Comparison of ENCODE assay signal across 8 mouse cellular contexts in the genomic region with DNA sequence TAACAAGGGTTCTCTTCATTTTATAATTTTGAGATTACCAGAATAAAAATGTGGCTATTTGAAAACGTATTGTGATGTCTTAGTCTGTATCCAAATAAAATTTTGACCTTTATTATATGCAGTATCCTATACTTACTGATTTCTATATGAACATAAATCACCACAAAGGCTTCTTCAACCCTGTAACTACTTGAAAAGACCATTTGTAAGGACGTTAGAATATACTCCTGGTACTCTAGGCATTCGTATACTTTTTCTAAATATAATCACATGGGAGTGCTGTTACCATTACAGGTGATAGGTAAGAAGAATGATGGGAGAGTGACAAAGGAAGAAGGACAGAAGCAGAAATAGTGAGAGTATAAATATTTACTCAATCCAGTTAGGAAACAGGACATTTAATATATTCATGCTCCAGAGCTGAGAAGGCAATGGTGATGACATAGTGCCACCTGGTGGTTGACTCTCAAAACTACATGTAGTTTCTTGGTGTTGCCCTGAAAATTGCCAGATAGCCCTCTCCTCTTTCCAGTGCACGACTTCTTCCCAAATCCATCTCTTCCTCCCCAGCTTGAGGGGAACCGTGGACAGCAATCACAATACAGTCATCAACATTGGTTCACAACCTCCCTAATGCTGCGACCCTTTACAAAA. TPM values are rescaled to one million over a fixed set of nuclear protein-coding genes. Genes with fewer than 3 reads are reported as not detected.
DNase-seq lines count a peak whose midpoint lies in the region; ATAC-seq lines count a peak whose summit lies in the region.

No protein-coding gene starts in this region.

- H3K27ac ChIP-seq in midbrain, embryonic 16.5 days (ENCODE audit: low read length) = no peak overlapping the region

- no peaks in the 10 kb centered on the region for H3K27me3 ChIP-seq in midbrain, embryonic 16.5 days (ENCODE audit: control insufficient read depth, insufficient read depth, low read depth, low read length)

- no peaks in the 10 kb centered on the region for H3K4me1 ChIP-seq in midbrain, embryonic 16.5 days (ENCODE audit: control insufficient read depth, insufficient read depth, low read length)

- H3K4me3 ChIP-seq in midbrain, embryonic 16.5 days (ENCODE audit: low read depth, low read length) = no peak overlapping the region

- 40% methylated on average over 6 of the region's 6 CpGs for WGBS in midbrain, embryonic 16.5 days

- H3K9ac ChIP-seq in midbrain, embryonic 16.5 days (ENCODE audit: low read depth, low read length) = no peak overlapping the region

- DNase-seq in CD4-positive helper T cell, adult 2 months (ENCODE audit: low read depth, low spot score) = peak; percentile 45
- DNase-seq in ZHBTc4 (ENCODE audit: low read depth, low spot score) = peak; percentile 66
- peak; percentile 52 to 68 for DNase-seq in cerebellum, postnatal 25 days
- DNase-seq in gastrocnemius, postnatal 10 days = peak; percentile 46
- peak; percentile 47 for DNase-seq in kidney, adult 18-20 months
- peak; percentile 32 to 54 for DNase-seq in left cerebral cortex, postnatal 36 days (ENCODE audit: low spot score in 2 of 2)
- DNase-seq in telencephalon, adult 2 months (ENCODE audit: low read depth, low spot score) = peak; percentile 39

- H3K36me3 ChIP-seq in midbrain, embryonic 16.5 days (ENCODE audit: control insufficient read depth, insufficient read depth, low read length) = no peaks in the 10 kb centered on the region

- H3K9me3 ChIP-seq in midbrain, embryonic 16.5 days (replicated peaks; ENCODE audit: control insufficient read depth, low read length, poor library complexity, severe bottlenecking) = no peaks in the 10 kb centered on the region

- ATAC-seq in midbrain, embryonic 16.5 days = peak; percentile 70

- intact Hi-C loops in left cerebral cortex, postnatal 36 days (cut with DNase I) = loop anchor here (1.0 to 5.0 kb wide), 3 partner anchors 457 to 682 kb away; partner anchors contain the start of gene Hey2

- no peak overlapping the region for H3K4me2 ChIP-seq in midbrain, embryonic 16.5 days (ENCODE audit: low read length)

RNA-seq across cellular contexts. Expression of gene Hddc2, which starts 14.1 kb away (rescaled TPM):
- 10 to 100 TPM; 20.8 to 22.0 TPM for total RNA-seq in gastrocnemius, postnatal 10 days (2021)
- total RNA-seq in left cerebral cortex, postnatal 36 days (2021) = 10 to 100 TPM; 19.5 to 20.8 TPM
- 49.2 and 56.8 TPM in 2 replicates for polyA plus RNA-seq in midbrain, embryonic 16.5 days (2015; fragmentation: Nextera tagmentation; extraction: Ambion mirVana)
